Comparison of ENCODE assay signal across 1 mouse cellular context in the genomic region with DNA sequence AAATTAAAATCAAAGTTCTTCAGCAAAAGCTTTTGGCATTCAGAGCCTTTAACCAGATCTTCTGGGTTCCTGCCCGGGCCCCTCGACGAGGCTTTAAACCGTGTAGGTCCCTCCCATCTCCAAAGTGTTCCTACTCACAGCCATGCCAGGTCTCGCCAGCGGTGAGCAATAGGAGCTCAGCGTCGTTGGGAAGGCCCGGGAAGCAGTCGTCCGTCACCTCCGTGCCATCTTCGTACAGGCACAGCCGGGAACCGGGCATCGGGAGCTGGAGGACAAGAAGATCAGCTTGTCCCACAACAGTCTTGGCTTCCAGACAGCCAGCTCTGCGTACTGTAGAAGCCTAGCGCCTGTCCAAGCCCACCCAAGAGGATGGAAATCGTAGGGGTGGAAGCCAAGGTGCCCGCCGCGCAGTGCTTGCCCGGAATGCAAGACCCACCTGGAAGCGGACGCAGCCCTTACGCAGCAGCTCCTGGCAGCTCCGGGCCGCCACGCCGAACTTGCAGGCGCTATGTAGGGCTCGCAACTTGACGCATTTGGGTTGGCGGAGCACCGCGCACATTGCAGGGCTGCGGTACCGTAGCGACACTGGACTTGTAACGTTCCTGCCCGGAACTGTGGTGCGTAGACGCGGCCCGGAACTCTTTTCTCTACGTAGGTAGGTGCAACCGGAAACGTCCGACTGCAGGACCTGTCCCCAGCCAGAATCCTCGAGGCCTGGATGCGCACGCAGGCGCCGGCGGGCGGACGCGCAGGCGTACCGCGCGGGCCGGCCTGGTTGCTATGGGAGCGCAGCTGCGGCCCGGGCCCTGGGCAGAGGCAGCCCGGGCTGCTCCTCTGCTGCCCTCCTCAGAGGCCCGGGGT.
A peak's percentile ranks its signal among the peaks of the same experiment; 100 is the strongest.
TF ChIP-seq lines count a peak whose summit lies in the region.

A gene (minus strand): TSS at position 696 of the 861 bp plus-strand sequence.
A gene (plus strand): TSS at position 764 of the 861 bp plus-strand sequence.

TF ChIP-seq in CH12.LX, 34 proteins besides CTCF, POLR2A, EP300 and RAD21:
- no peak for TF ChIP-seq JUN (IDR thresholded peaks at IDR 0.05; ENCODE audit: insufficient read depth, low read depth, low read length)
- TF ChIP-seq SIN3A (IDR thresholded peaks at IDR 0.05; ENCODE audit: low read length) = peak; percentile 96
- TF ChIP-seq MAFK (IDR thresholded peaks at IDR 0.05; ENCODE audit: insufficient replicate concordance, low read length) = no peak
- peak; percentile 72 for TF ChIP-seq IRF4 (IDR thresholded peaks at IDR 0.05; ENCODE audit: low read depth, low read length)
- TF ChIP-seq PAX5 (IDR thresholded peaks at IDR 0.05; ENCODE audit: low read length) = no peak
- no peak for TF ChIP-seq ETS1 (conservative IDR thresholded peaks at IDR 0.05; ENCODE audit: low read depth, low read length)
- TF ChIP-seq BHLHE40 (IDR thresholded peaks at IDR 0.05; ENCODE audit: low read depth, low read length) = peak; percentile 17; the same call in 1 of the 2 replicates
- peak; percentile 92 for TF ChIP-seq MAX (IDR thresholded peaks at IDR 0.05; ENCODE audit: low read length)
- peak; percentile 74 for TF ChIP-seq NELFE (IDR thresholded peaks at IDR 0.05; ENCODE audit: low read depth, low read length)
- TF ChIP-seq RCOR1 (conservative IDR thresholded peaks at IDR 0.05; ENCODE audit: low read depth, low read length) = peak; percentile 32; the same call in 1 of the 2 replicates
- peak; percentile 84 for TF ChIP-seq MYC (IDR thresholded peaks at IDR 0.05; ENCODE audit: low read depth, low read length)
- no peak for TF ChIP-seq USF1 (IDR thresholded peaks at IDR 0.05; ENCODE audit: low read depth, low read length)
- peak; percentile 83 for TF ChIP-seq ELF1 (IDR thresholded peaks at IDR 0.05; ENCODE audit: low read depth, low read length)
- peak; percentile 22; the same call in 1 of the 2 replicates for TF ChIP-seq POLR2AphosphoS2 (IDR thresholded peaks at IDR 0.05; ENCODE audit: low read depth, low read length)
- peak; percentile 38; the same call in 1 of the 2 replicates for TF ChIP-seq CHD2 (IDR thresholded peaks at IDR 0.05; ENCODE audit: low read length)
- TF ChIP-seq TCF12 (IDR thresholded peaks at IDR 0.05; ENCODE audit: low read depth, low read length) = peak; percentile 93
- TF ChIP-seq MXI1 (IDR thresholded peaks at IDR 0.05; ENCODE audit: low read depth, low read length) = peak; percentile 98
- peak; percentile 84; the same call in 1 of the 2 replicates for TF ChIP-seq MEF2A (IDR thresholded peaks at IDR 0.05; ENCODE audit: borderline replicate concordance, low read depth, low read length)
- peak; percentile 95 for TF ChIP-seq HCFC1 (IDR thresholded peaks at IDR 0.05; ENCODE audit: low read depth, low read length)
- TF ChIP-seq ZKSCAN1 (IDR thresholded peaks at IDR 0.05; ENCODE audit: borderline replicate concordance, low read depth, low read length) = no peak; the same call in 1 of the 2 replicates
- no peak for TF ChIP-seq SMC3 (IDR thresholded peaks at IDR 0.05; ENCODE audit: low read depth, low read length)
- TF ChIP-seq E2F4 (IDR thresholded peaks at IDR 0.05; ENCODE audit: insufficient replicate concordance, low read depth, low read length) = no peak
- no peak for TF ChIP-seq USF2 (conservative IDR thresholded peaks at IDR 0.05; ENCODE audit: low read depth, low read length)
- no peak for TF ChIP-seq CHD1 (IDR thresholded peaks at IDR 0.05; ENCODE audit: low read depth, low read length)
- TF ChIP-seq UBTF (IDR thresholded peaks at IDR 0.05; ENCODE audit: low read depth, low read length) = peak; percentile 83; the same call in 1 of the 2 replicates
- TF ChIP-seq ZC3H11A (IDR thresholded peaks at IDR 0.05; ENCODE audit: low read depth, low read length) = no peak
- peak; percentile 56; the same call in 1 of the 2 replicates for TF ChIP-seq ZMIZ1 (IDR thresholded peaks at IDR 0.05; ENCODE audit: low read depth, low read length)
- no peak for TF ChIP-seq JUND (conservative IDR thresholded peaks at IDR 0.05; ENCODE audit: low read depth, low read length)
- peak; percentile 72; the same call in 1 of the 2 replicates for TF ChIP-seq MAZ (IDR thresholded peaks at IDR 0.05; ENCODE audit: low read depth, low read length)
- TF ChIP-seq TBP (conservative IDR thresholded peaks at IDR 0.05; ENCODE audit: low read depth, low read length) = peak; percentile 71
- peak; percentile 56; the same call in 1 of the 2 replicates for TF ChIP-seq GABPA (IDR thresholded peaks at IDR 0.05; ENCODE audit: insufficient replicate concordance, low read depth, low read length)
- TF ChIP-seq KAT2A (IDR thresholded peaks at IDR 0.05; ENCODE audit: insufficient replicate concordance, low read length) = peak; percentile 91; the same call in 1 of the 2 replicates
- no peak for TF ChIP-seq ZNF384 (IDR thresholded peaks at IDR 0.05; ENCODE audit: low read depth, low read length)
- peak; percentile 96 for TF ChIP-seq NRF1 (IDR thresholded peaks at IDR 0.05; ENCODE audit: low read depth, low read length)
TF ChIP-seq in CH12.LX: peak in this region for 21.
